Mouse (Mus musculus) urinary bladder, postnatal 36 days (tissue): ENCODE data around the gene Dis3l.
"Not testable (repeated sequence)": the region's sequence is repeated elsewhere in the genome, so short reads cannot be mapped to it uniquely, and the experiment has no call there.

Source experiments
- DNase-seq, 2 experiments: peaks; one replicate each; pipeline ENCODE4 v3.0.0; 2022; ENCODE audit warnings: low spot score in 2 of 2, mixed read lengths in 1 of 2

Dis3l gene

GRCm38 (mm10) chr9:64316986-64317385 is 24.1 kb downstream of the Dis3l start:
- no peak for DNase-seq

GRCm38 (mm10) chr9:64314696-64315095 is 26.4 kb downstream of the Dis3l start:
- DNase-seq = no peak

GRCm38 (mm10) chr9:64312128-64312527 is 29.0 kb downstream of the Dis3l start:
- no peak for DNase-seq

- no peak for DNase-seq
Measured at GRCm38 (mm10) chr9:64310996-64311785, 29.9 kb downstream of the Dis3l start.

GRCm38 (mm10) chr9:64306476-64307312 is 34.4 kb downstream of the Dis3l start:
- DNase-seq = no peak

GRCm38 (mm10) chr9:64303086-64303485 is 38.0 kb downstream of the Dis3l start:
- not testable (repeated sequence) for DNase-seq

GRCm38 (mm10) chr9:64282404-64282987 is 58.6 kb downstream of the Dis3l start:
- DNase-seq = no peak

- no peak for DNase-seq
Measured at GRCm38 (mm10) chr9:64281781-64282178, 59.3 kb downstream of the Dis3l start.

GRCm38 (mm10) chr9:64281105-64281780 is 59.8 kb downstream of the Dis3l start, which contains the start of gene Tipin:
Gene Tipin (plus strand): TSS chr9:64281581.
- DNase-seq = peak; percentile 95

- DNase-seq = no peak
Measured at GRCm38 (mm10) chr9:64278665-64279310, 62.3 kb downstream of the Dis3l start.

GRCm38 (mm10) chr9:64277706-64278105 is 63.4 kb downstream of the Dis3l start:
- peak; percentile 27 to 43 for DNase-seq

GRCm38 (mm10) chr9:64274919-64275318 is 66.2 kb downstream of the Dis3l start:
- DNase-seq = no peak

GRCm38 (mm10) chr9:64274291-64274690 is 66.8 kb downstream of the Dis3l start:
- no peak for DNase-seq

GRCm38 (mm10) chr9:64273757-64274156 is 67.3 kb downstream of the Dis3l start:
- no peak for DNase-seq

- DNase-seq = peak in 1 of 2 experiments; percentile 13
Measured at GRCm38 (mm10) chr9:64272611-64273010, 68.5 kb downstream of the Dis3l start.

GRCm38 (mm10) chr9:64271249-64271648 is 69.8 kb downstream of the Dis3l start:
- DNase-seq = no peak

GRCm38 (mm10) chr9:64268836-64269235 is 72.3 kb downstream of the Dis3l start:
- not testable (repeated sequence) for DNase-seq

GRCm38 (mm10) chr9:64268196-64268595 is 72.9 kb downstream of the Dis3l start:
- DNase-seq = no peak

- no peak for DNase-seq
Measured at GRCm38 (mm10) chr9:64267231-64267630, 73.9 kb downstream of the Dis3l start.

GRCm38 (mm10) chr9:64264813-64265212 is 76.3 kb downstream of the Dis3l start:
- DNase-seq = no peak

GRCm38 (mm10) chr9:64261023-64261422 is 80.1 kb downstream of the Dis3l start:
- no peak for DNase-seq
